Mouse (Mus musculus) embryonic facial prominence, embryonic 15.5 days (tissue): ENCODE results near the gene Sparcl1. TPM values are rescaled to one million over a fixed set of nuclear protein-coding genes. Genes with fewer than 3 reads are reported as not detected.

ENCODE experiments used
- ATAC-seq: fragments of 200-750 bp; cut with Nextera tagmentation; 2 replicates; pipeline ENCODE4 v1.8.0; 2017; ENCODE audit warnings: low read depth, moderate TSS enrichment; ENCODE audit not compliant: insufficient number of reproducible peaks, low FRiP score, low TSS enrichment
- H3K27ac ChIP-seq: fragments of 300-500 bp; sonication (generic); replicated peaks from 2 replicates; pipeline ENCODE4 v1.5.1; 2015; ENCODE audit warnings: mild to moderate bottlenecking, inconsistent platforms
- H3K27me3 ChIP-seq: fragments of 300-500 bp; sonication (generic); 2 replicates; pipeline ENCODE4 v1.6.1; 2015; ENCODE audit warnings: inconsistent platforms
- H3K36me3 ChIP-seq: fragments of 300-500 bp; sonication (generic); 2 replicates; pipeline ENCODE4 v1.6.1; 2015; ENCODE audit warnings: mild to moderate bottlenecking, inconsistent platforms
- H3K4me1 ChIP-seq: fragments of 300-500 bp; sonication (generic); 2 replicates; pipeline ENCODE4 v1.6.1; 2015; ENCODE audit warnings: inconsistent platforms
- H3K4me2 ChIP-seq: fragments of 300-500 bp; sonication (generic); replicated peaks from 2 replicates; pipeline ENCODE4 v1.6.1; 2015; ENCODE audit warnings: mild to moderate bottlenecking, inconsistent platforms
- H3K4me3 ChIP-seq: fragments of 300-500 bp; sonication (generic); replicated peaks from 2 replicates; pipeline ENCODE4 v1.5.1; 2015; ENCODE audit warnings: mild to moderate bottlenecking, inconsistent platforms
- H3K9ac ChIP-seq: fragments of 300-500 bp; sonication (generic); 2 replicates; pipeline ENCODE4 v1.6.1; 2015; ENCODE audit warnings: inconsistent platforms
- H3K9me3 ChIP-seq: fragments of 300-500 bp; sonication (generic); replicated peaks from 2 replicates; pipeline ENCODE4 v1.6.1; 2016; ENCODE audit warnings: inconsistent platforms
- WGBS: fragments of 180-500 bp; shearing (Covaris S2); methylation state at CpG from one replicate; pipeline ENCODE4 v1.1.7; 2015; 5-methylcytosine and 5-hydroxymethylcytosine counted together
- polyA plus RNA-seq: library from polyadenylated mRNA; unstranded; fragments of >200 nt; fragmentation: Nextera tagmentation; extraction: Ambion mirVana; gene quantifications from 2 replicates; pipeline ENCODE4 v1.2.1, GENCODE M21; 2015

Sparcl1 gene
- 107 and 117 TPM in 2 replicates for polyA plus RNA-seq

- Histone ChIP-seq H3K9me3 (no peaks in the 10 kb centered on the region), H3K4me2 (peak within 1 kb of the TSS; percentile 40), H3K9ac (no peak within 1 kb of the TSS), H3K4me1 (peaks cover 53% of the 10 kb centered on the region), H3K36me3 (no peaks in the 10 kb centered on the region), H3K4me3 (peak within 1 kb of the TSS; percentile 28), H3K27me3 (no peaks in the 10 kb centered on the region), H3K27ac (peak within 1 kb of the TSS; percentile 81)
- WGBS = 20% methylated on average over 15 of the region's 15 CpGs
- ATAC-seq = peak; percentile 61; the same call in 1 of the 2 replicates
Observed at GRCm38 (mm10) chr5:104113491-104114172, at the start of gene Sparcl1. Sparcl1 (minus strand) TSS chr5:104113733.

- ATAC-seq = no peak
- Histone ChIP-seq H3K4me2 (no peak overlapping the region), H3K9ac (no peak overlapping the region), H3K9me3 (no peaks in the 10 kb centered on the region), H3K4me1 (no peaks in the 10 kb centered on the region; the same call in 1 of the 2 replicates), H3K27me3 (no peaks in the 10 kb centered on the region), H3K4me3 (no peak overlapping the region), H3K36me3 (no peaks in the 10 kb centered on the region), H3K27ac (no peak overlapping the region)
- 67% methylated on average over 1 of the region's 1 CpGs for WGBS
Observed at GRCm38 (mm10) chr5:104161390-104161789, 47.9 kb upstream of the Sparcl1 start.

GRCm38 (mm10) chr5:104160581-104160980, 47.0 kb upstream of the Sparcl1 start:
- Histone ChIP-seq H3K27me3 (no peaks in the 10 kb centered on the region), H3K4me2 (no peak overlapping the region), H3K9ac (no peak overlapping the region), H3K4me1 (no peaks in the 10 kb centered on the region; the same call in 1 of the 2 replicates), H3K9me3 (no peaks in the 10 kb centered on the region), H3K36me3 (no peaks in the 10 kb centered on the region), H3K27ac (no peak overlapping the region), H3K4me3 (no peak overlapping the region)
- no peak for ATAC-seq
- WGBS = 52% methylated on average over 3 of the region's 3 CpGs

GRCm38 (mm10) chr5:104158332-104159052, 45.0 kb upstream of the Sparcl1 start:
- no peak overlapping the region for H3K4me3 ChIP-seq
- WGBS = 70% methylated on average over 7 of the region's 7 CpGs
- H3K36me3 ChIP-seq = no peaks in the 10 kb centered on the region
- H3K27me3 ChIP-seq = no peaks in the 10 kb centered on the region
- H3K27ac ChIP-seq = no peak overlapping the region
- no peaks in the 10 kb centered on the region; the same call in 1 of the 2 replicates for H3K4me1 ChIP-seq
- no peak for ATAC-seq
- H3K9me3 ChIP-seq = no peaks in the 10 kb centered on the region
- no peak overlapping the region for H3K4me2 ChIP-seq
- H3K9ac ChIP-seq = no peak overlapping the region

GRCm38 (mm10) chr5:104157701-104158100, 44.2 kb upstream of the Sparcl1 start:
- H3K27ac ChIP-seq = no peak overlapping the region
- no peak overlapping the region for H3K9ac ChIP-seq
- no peaks in the 10 kb centered on the region for H3K36me3 ChIP-seq
- H3K4me2 ChIP-seq = no peak overlapping the region
- no peak overlapping the region for H3K4me3 ChIP-seq
- H3K27me3 ChIP-seq = no peaks in the 10 kb centered on the region
- no peaks in the 10 kb centered on the region; the same call in 1 of the 2 replicates for H3K4me1 ChIP-seq
- no peak for ATAC-seq
- 81% methylated on average over 7 of the region's 7 CpGs for WGBS
- H3K9me3 ChIP-seq = no peaks in the 10 kb centered on the region

- Histone ChIP-seq H3K36me3 (no peaks in the 10 kb centered on the region), H3K4me1 (no peaks in the 10 kb centered on the region), H3K4me3 (no peak overlapping the region), H3K9me3 (no peaks in the 10 kb centered on the region), H3K9ac (no peak overlapping the region), H3K27me3 (no peaks in the 10 kb centered on the region), H3K27ac (no peak overlapping the region), H3K4me2 (no peak overlapping the region)
- WGBS = 90% methylated on average over 6 of the region's 6 CpGs
- ATAC-seq = no peak
Observed at GRCm38 (mm10) chr5:104150196-104150595, 36.7 kb upstream of the Sparcl1 start.

GRCm38 (mm10) chr5:104149349-104149748, 35.8 kb upstream of the Sparcl1 start:
- Histone ChIP-seq H3K9me3 (no peaks in the 10 kb centered on the region), H3K27ac (no peak overlapping the region), H3K36me3 (no peaks in the 10 kb centered on the region), H3K9ac (no peak overlapping the region), H3K4me3 (no peak overlapping the region), H3K4me2 (no peak overlapping the region), H3K27me3 (no peaks in the 10 kb centered on the region), H3K4me1 (no peaks in the 10 kb centered on the region)
- WGBS = 52% methylated on average over 7 of the region's 7 CpGs
- ATAC-seq = no peak

GRCm38 (mm10) chr5:104144057-104144456, 30.5 kb upstream of the Sparcl1 start:
- 84% methylated on average over 4 of the region's 4 CpGs for WGBS
- no peak for ATAC-seq
- no peaks in the 10 kb centered on the region for H3K9me3 ChIP-seq

GRCm38 (mm10) chr5:104141067-104141466, 27.5 kb upstream of the Sparcl1 start:
- Histone ChIP-seq H3K27ac (no peak overlapping the region), H3K36me3 (no peaks in the 10 kb centered on the region), H3K27me3 (no peaks in the 10 kb centered on the region), H3K4me3 (no peak overlapping the region), H3K4me1 (no peaks in the 10 kb centered on the region; the same call in 1 of the 2 replicates), H3K9me3 (no peaks in the 10 kb centered on the region), H3K4me2 (no peak overlapping the region), H3K9ac (no peak overlapping the region)
- no peak; the same call in 1 of the 2 replicates for ATAC-seq
- WGBS = 78% methylated on average over 2 of the region's 2 CpGs

More at GRCm38 (mm10) chr5:104144057-104144456, 30.5 kb upstream of the Sparcl1 start:
- H3K27me3 ChIP-seq = no peaks in the 10 kb centered on the region
- no peak overlapping the region for H3K4me3 ChIP-seq
- no peaks in the 10 kb centered on the region for H3K36me3 ChIP-seq
- no peak overlapping the region for H3K9ac ChIP-seq
- no peaks in the 10 kb centered on the region for H3K4me1 ChIP-seq
- no peak overlapping the region for H3K27ac ChIP-seq
- no peak overlapping the region for H3K4me2 ChIP-seq

GRCm38 (mm10) chr5:104137920-104138541, 24.5 kb upstream of the Sparcl1 start:
- H3K9ac ChIP-seq = no peak overlapping the region
- no peak overlapping the region for H3K4me3 ChIP-seq
- H3K27ac ChIP-seq = no peak overlapping the region
- H3K27me3 ChIP-seq = no peaks in the 10 kb centered on the region
- no peaks in the 10 kb centered on the region for H3K9me3 ChIP-seq
- no peak overlapping the region for H3K4me2 ChIP-seq
- 66% methylated on average over 10 of the region's 10 CpGs for WGBS
- no peaks in the 10 kb centered on the region for H3K36me3 ChIP-seq
- H3K4me1 ChIP-seq = no peaks in the 10 kb centered on the region; the same call in 1 of the 2 replicates
- ATAC-seq = no peak

- 62% methylated on average over 4 of the region's 4 CpGs for WGBS
Observed at GRCm38 (mm10) chr5:104133752-104134151, 20.2 kb upstream of the Sparcl1 start.

More at GRCm38 (mm10) chr5:104133752-104134151, 20.2 kb upstream of the Sparcl1 start:
- H3K27ac ChIP-seq = no peak overlapping the region
- no peaks in the 10 kb centered on the region for H3K36me3 ChIP-seq
- H3K9me3 ChIP-seq = no peaks in the 10 kb centered on the region
- peaks cover 4% of the 10 kb centered on the region for H3K4me1 ChIP-seq
- H3K4me2 ChIP-seq = no peak overlapping the region
- no peak overlapping the region for H3K9ac ChIP-seq
- no peaks in the 10 kb centered on the region for H3K27me3 ChIP-seq
- ATAC-seq = no peak
- H3K4me3 ChIP-seq = no peak overlapping the region
